Mouse (Mus musculus) MEL (cell line): ENCODE data around the gene Col18a1. TPM values are rescaled to one million over a fixed set of nuclear protein-coding genes. Genes with fewer than 3 reads are reported as not detected.

ENCODE experiments used
- DNase-seq: peaks from one replicate; pipeline ENCODE4 v3.0.0; 2011; ENCODE audit warnings: low read depth, low spot score
- H3K27ac ChIP-seq: 2 replicates; pipeline ENCODE4 v1.5.1; 2012; ENCODE audit warnings: low read depth, mild to moderate bottlenecking, control low read depth, low read length, moderate library complexity; ENCODE audit not compliant: control insufficient read depth
- H3K27me3 ChIP-seq, 2 experiments: fragments of 150-350 bp in 1 of 2; sonication (generic) in 1 of 2; 2 replicates each; pipeline ENCODE4 v1.6.1; 2012; ENCODE audit warnings: low read length in 2 of 2, mild to moderate bottlenecking in 2 of 2, improper control_type of control experiment in 1 of 2, moderate library complexity in 1 of 2; ENCODE audit not compliant: insufficient read depth in 2 of 2, control insufficient read depth in 1 of 2
- H3K36me3 ChIP-seq, 2 experiments: 2 replicates each; pipeline ENCODE4 v1.6.1; 2012 to 2014; ENCODE audit warnings: low read length in 2 of 2, improper control_type of control experiment in 1 of 2, inconsistent platforms in 1 of 2, mild to moderate bottlenecking in 1 of 2; ENCODE audit not compliant: insufficient read depth in 2 of 2, control insufficient read depth in 1 of 2
- H3K4me1 ChIP-seq, 2 experiments: fragments of 150-350 bp in 1 of 2; sonication (generic) in 1 of 2; 2 replicates each; pipeline ENCODE4 v1.6.1; 2012; ENCODE audit warnings: low read length in 2 of 2, improper control_type of control experiment in 1 of 2, mild to moderate bottlenecking in 1 of 2; ENCODE audit not compliant: insufficient read depth in 2 of 2, control insufficient read depth in 1 of 2
- H3K4me3 ChIP-seq, 2 experiments: fragments of 150-350 bp in 1 of 2; sonication (generic) in 1 of 2; 2 replicates each; pipeline ENCODE4 v1.5.1; 2012; ENCODE audit warnings: low read depth in 2 of 2, low read length in 2 of 2, mild to moderate bottlenecking in 2 of 2, moderate library complexity in 2 of 2, control low read depth in 1 of 2, improper control_type of control experiment in 1 of 2; ENCODE audit not compliant: control insufficient read depth in 1 of 2, insufficient read depth in 1 of 2
- H3K79me2 ChIP-seq: 2 replicates; pipeline ENCODE4 v1.6.1; 2012; ENCODE audit warnings: mild to moderate bottlenecking, low read length, moderate library complexity; ENCODE audit not compliant: control insufficient read depth, poor library complexity, insufficient read depth
- H3K9ac ChIP-seq: 2 replicates; pipeline ENCODE4 v1.6.1; 2012; ENCODE audit warnings: low read depth, mild to moderate bottlenecking, control low read depth, low read length, moderate library complexity; ENCODE audit not compliant: control insufficient read depth, poor library complexity, severe bottlenecking
- H3K9me3 ChIP-seq: fragments of 150-350 bp; sonication (generic); replicated peaks from 2 replicates; pipeline ENCODE4 v1.6.1; 2012; ENCODE audit warnings: mild to moderate bottlenecking, low read length, improper control_type of control experiment, moderate library complexity; ENCODE audit not compliant: insufficient read depth
- ETS1 ChIP-seq: IDR thresholded peaks from 2 replicates; pipeline ENCODE4 v1.6.1; 2012; ENCODE audit warnings: low read depth, mild to moderate bottlenecking, inconsistent platforms, low read length, improper control_type of control experiment, moderate library complexity
- GATA1 ChIP-seq: IDR thresholded peaks from 2 replicates; pipeline ENCODE4 v1.6.1; 2011; ENCODE audit warnings: low read depth, low read length, improper control_type of control experiment
- HCFC1 ChIP-seq: IDR thresholded peaks from 2 replicates; pipeline ENCODE4 v1.6.1; 2012; ENCODE audit warnings: low read depth, mild to moderate bottlenecking, inconsistent platforms, low read length, improper control_type of control experiment, moderate library complexity
- JUND ChIP-seq: IDR thresholded peaks from 2 replicates; pipeline ENCODE4 v1.6.1; 2011; ENCODE audit warnings: low read depth, mild to moderate bottlenecking, improper control_type of control experiment, low read length
- KAT2A ChIP-seq: conservative IDR thresholded peaks from 2 replicates; pipeline ENCODE4 v1.6.1; 2012; ENCODE audit warnings: low read depth, low read length, improper control_type of control experiment, inconsistent platforms
- MEF2A ChIP-seq: IDR thresholded peaks from 2 replicates; pipeline ENCODE4 v1.6.1; 2014; ENCODE audit warnings: low read depth, mild to moderate bottlenecking, inconsistent platforms, low read length, improper control_type of control experiment; ENCODE audit not compliant: poor library complexity, insufficient replicate concordance, severe bottlenecking; ENCODE audit errors: extremely low read depth
- MYB ChIP-seq: IDR thresholded peaks from 2 replicates; pipeline ENCODE4 v1.6.1; 2011; ENCODE audit warnings: mild to moderate bottlenecking, low read depth, low read length, improper control_type of control experiment
- MYC ChIP-seq: IDR thresholded peaks from 2 replicates; pipeline ENCODE4 v1.6.1; 2011; ENCODE audit warnings: low read depth, mild to moderate bottlenecking, low read length, improper control_type of control experiment, moderate library complexity
- NRF1 ChIP-seq: IDR thresholded peaks from 2 replicates; pipeline ENCODE4 v1.6.1; 2014; ENCODE audit warnings: low read depth, mild to moderate bottlenecking, inconsistent platforms, low read length, improper control_type of control experiment, moderate library complexity; ENCODE audit not compliant: poor library complexity, insufficient read depth, severe bottlenecking
- POLR2AphosphoS2 ChIP-seq: IDR thresholded peaks from 2 replicates; pipeline ENCODE4 v1.6.1; 2011; ENCODE audit warnings: low read length, improper control_type of control experiment
- RAD21 ChIP-seq: IDR thresholded peaks from 2 replicates; pipeline ENCODE4 v1.6.1; 2011; ENCODE audit warnings: mild to moderate bottlenecking, low read depth, low read length, improper control_type of control experiment
- UBTF ChIP-seq: IDR thresholded peaks from 2 replicates; pipeline ENCODE4 v1.6.1; 2012; ENCODE audit warnings: low read depth, mild to moderate bottlenecking, inconsistent platforms, low read length, improper control_type of control experiment, moderate library complexity, borderline replicate concordance; ENCODE audit not compliant: insufficient read depth
- ZC3H11A ChIP-seq: IDR thresholded peaks from 2 replicates; pipeline ENCODE4 v1.6.1; 2012; ENCODE audit warnings: low read depth, mild to moderate bottlenecking, inconsistent platforms, low read length, improper control_type of control experiment
- ZMIZ1 ChIP-seq: IDR thresholded peaks from 2 replicates; pipeline ENCODE4 v1.6.1; 2012; ENCODE audit warnings: low read depth, mild to moderate bottlenecking, inconsistent platforms, low read length, improper control_type of control experiment, moderate library complexity
- ZNF384 ChIP-seq: IDR thresholded peaks from 2 replicates; pipeline ENCODE4 v1.6.1; 2012; ENCODE audit warnings: low read depth, mild to moderate bottlenecking, inconsistent platforms, low read length, improper control_type of control experiment
- polyA plus RNA-seq, 2 experiments: library from polyadenylated mRNA; stranded (reverse) in 1 of 2; unstranded in 1 of 2; fragments of >175 nt in 1 of 2; fragments of >200 nt in 1 of 2; gene quantifications; 2 replicates each; pipeline versions ENCODE4 v1.2.1 to v1.2.4; 2012; ENCODE audit warnings: low replicate concordance in 2 of 2, low read depth in 1 of 2; ENCODE audit not compliant: insufficient read length in 2 of 2, insufficient read depth in 1 of 2, missing spikeins in 1 of 2
- total RNA-seq: library from RNA; depleted of rRNA; stranded (reverse); fragments of 300-350 nt; gene quantifications from 2 replicates; pipeline ENCODE4 v1.2.3, GENCODE M21; 2012

Col18a1 gene
- total and polyA plus RNA-seq, 3 experiments = 0.46 to 1.3 TPM; not detected in 1

GRCm38 (mm10) chr10:77078456-77078855 is 87.9 kb downstream of the Col18a1 start:
- Histone ChIP-seq H3K36me3 (no peaks in the 10 kb centered on the region), H3K4me3 (no peak overlapping the region), H3K9ac (no peak overlapping the region), H3K9me3 (no peaks in the 10 kb centered on the region), H3K4me1 (no peaks in the 10 kb centered on the region), H3K79me2 (no peaks in the 10 kb centered on the region), H3K27ac (no peak overlapping the region), H3K27me3 (peaks cover 2 to 10% of the 10 kb centered on the region in 2 experiments)
- no peak for TF ChIP-seq KAT2A
- no peak for TF ChIP-seq MYC
- TF ChIP-seq ZMIZ1 = no peak
- no peak for DNase-seq

DNA sequence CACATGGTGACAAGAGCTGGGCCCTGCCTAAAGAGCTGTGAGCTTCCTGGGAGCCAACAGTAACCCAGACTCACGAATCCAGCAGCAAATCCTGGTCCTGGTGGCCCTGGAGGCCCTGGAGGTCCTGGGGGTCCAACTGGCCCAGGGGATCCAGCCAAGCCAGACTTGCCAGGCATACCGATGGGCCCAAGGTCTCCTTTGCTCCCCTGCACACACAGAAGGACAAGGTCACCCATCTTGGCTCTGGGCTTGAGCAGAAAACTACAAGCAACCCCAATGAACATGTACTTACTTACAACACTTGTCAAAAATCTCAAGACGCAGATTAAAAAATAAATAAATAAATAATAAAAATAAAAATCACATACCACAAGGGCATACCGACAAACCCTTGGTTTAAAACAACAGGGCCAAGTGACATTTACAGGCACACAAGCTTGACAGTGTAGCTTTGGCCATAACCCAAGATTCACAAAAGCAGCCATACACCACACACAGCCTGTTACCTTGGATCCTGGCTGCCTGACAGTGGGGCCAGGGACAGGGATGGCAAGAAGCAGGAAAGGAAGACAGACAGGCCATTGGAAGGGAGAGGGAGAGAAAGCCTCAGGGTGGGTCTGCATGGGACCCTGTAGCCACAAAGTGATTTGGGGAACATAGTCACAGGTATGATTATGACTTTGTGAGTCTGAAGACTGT is 91.9 kb downstream of the Col18a1 start:
- DNase-seq = no peak
- Histone ChIP-seq H3K4me1 (no peaks in the 10 kb centered on the region), H3K79me2 (no peaks in the 10 kb centered on the region), H3K9ac (no peak overlapping the region), H3K4me3 (no peak overlapping the region), H3K9me3 (no peaks in the 10 kb centered on the region), H3K36me3 (no peaks in the 10 kb centered on the region), H3K27me3 (peaks cover 4 to 10% of the 10 kb centered on the region in 2 experiments), H3K27ac (no peak overlapping the region)
- TF ChIP-seq NRF1 (no peak), GATA1 (no peak), UBTF (no peak), MYB (no peak), ZC3H11A (no peak), MEF2A (no peak), RAD21 (no peak), HCFC1 (no peak), ETS1 (no peak), POLR2AphosphoS2 (no peak), JUND (no peak), ZNF384 (no peak)
